Mouse (Mus musculus): ENCODE data around the gene Atrip. TPM values are rescaled to one million over a fixed set of nuclear protein-coding genes. Genes with fewer than 3 reads are reported as not detected.

Gene Atrip
- total RNA-seq, 2 experiments from 2014 or later: 28.0 to 28.3 TPM

DNA sequence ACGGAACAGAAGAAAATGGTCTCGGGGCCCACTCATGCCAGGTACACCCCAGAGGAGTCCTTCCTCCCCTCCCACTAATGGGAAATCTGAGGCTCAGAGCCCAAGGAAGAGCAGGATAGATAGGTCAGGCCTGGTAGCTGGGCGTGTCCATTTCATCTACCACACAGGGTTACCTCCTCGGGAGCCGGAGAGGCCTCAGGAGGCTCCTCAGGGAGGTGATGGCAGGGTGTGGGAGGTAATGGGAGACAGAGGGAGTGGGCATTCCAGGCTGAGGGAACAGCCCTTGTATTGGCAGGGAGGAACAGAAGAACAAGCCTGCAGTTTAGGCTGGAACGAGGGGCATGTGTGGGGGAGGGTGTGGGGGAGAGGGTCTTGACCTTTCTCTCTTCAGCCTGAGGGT lies 22.9 kb upstream of the Atrip start:
- intact Hi-C loops (cut with DNase I): no loop called here
- peak overlapping the region; percentile 75 for H3K4me3 ChIP-seq
- no peak for TF ChIP-seq CTCF (IDR thresholded peaks at IDR 0.05)
- peak overlapping the region; percentile 92 for H3K27ac ChIP-seq
- DNase-seq (ENCODE audit: extremely low spot score in 1 of 2, low spot score in 2 of 2): no peak

DNA sequence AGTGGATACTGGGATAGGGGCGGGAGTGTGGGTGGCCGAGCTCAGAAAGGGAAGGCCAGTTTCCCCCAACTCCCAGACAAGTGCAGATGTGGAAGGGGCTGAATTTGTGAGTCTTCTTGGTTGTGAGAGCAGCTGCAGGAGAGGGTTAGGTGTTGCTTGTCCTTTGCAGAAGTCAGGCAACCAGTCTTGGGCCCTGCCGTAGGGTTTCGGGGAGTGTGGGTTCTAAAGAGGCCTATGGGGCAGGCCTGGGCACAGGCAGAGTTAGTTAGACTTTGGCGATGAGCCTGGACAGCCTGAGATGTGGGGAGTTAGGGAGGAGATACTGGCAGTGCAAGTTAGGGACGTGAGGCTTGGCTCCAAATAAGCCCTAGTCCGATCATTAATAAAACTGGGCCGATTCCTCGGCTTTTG lies 22.3 kb upstream of the Atrip start:
- H3K27ac ChIP-seq: peak overlapping the region; percentile 92
- peak overlapping the region; percentile 75 for H3K4me3 ChIP-seq
- no peak for DNase-seq (ENCODE audit: extremely low spot score in 1 of 2, low spot score in 2 of 2)
- no peak for TF ChIP-seq CTCF (IDR thresholded peaks at IDR 0.05)
- intact Hi-C loops (cut with DNase I): no loop called here

DNA sequence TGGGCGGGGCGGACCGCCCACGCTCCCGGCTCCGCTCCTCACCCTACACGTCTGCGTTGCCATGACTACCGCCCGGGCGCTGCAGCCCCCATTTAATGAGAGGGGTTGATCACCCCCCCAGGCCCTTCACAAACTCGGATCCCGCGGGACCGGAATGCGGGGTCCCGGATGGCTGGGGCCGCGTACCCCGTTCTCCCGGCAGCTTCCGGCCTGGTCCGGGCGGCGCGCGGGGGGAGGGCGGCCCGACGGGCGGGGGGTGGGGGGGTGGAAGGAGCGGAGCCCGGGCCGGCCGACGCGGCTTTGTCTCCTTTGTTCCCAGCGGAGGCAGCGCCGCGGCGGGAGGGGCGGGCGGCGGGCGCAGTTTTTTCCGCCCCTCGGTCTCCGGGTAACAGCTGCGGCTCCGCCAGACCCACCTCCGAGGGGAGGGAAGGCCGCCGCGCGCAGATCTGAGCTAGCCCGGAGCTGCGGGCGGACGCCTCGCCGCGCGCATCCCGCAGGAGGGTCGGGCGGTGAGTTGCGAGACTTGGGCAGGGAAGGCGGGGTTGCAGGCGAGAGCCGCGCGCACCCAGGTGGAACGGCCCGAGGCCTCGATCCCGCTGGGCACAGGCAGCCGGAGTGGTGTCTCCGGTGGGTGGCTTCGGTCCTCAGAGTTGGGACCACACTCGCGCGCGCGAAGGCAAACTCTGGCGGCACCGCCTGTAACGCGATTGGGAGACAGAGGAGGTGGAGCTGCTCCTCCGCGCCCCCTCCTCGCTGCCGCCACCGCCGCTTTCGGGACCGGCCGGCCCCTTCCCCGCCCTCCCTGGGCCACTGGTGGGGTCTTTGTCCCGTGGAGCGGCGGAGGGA lies 21.4 kb upstream of the Atrip start, which contains the start of gene Plxnb1:
Gene Plxnb1, plus strand, starts transcription at position 253 of the 846 bp plus-strand sequence.
- DNase-seq (ENCODE audit: extremely low spot score in 1 of 2, low spot score in 2 of 2): peak; percentile 60 to 75
- no peak for TF ChIP-seq CTCF (IDR thresholded peaks at IDR 0.05)
- intact Hi-C loops (cut with DNase I): no loop called here
- Histone ChIP-seq H3K27ac (peak within 1 kb of the TSS; percentile 92), H3K4me3 (peak within 1 kb of the TSS; percentile 75)

- no peak for TF ChIP-seq CTCF (IDR thresholded peaks at IDR 0.05)
- Histone ChIP-seq H3K4me3 (peak overlapping the region; percentile 75), H3K27ac (peak overlapping the region; percentile 92)
- no peak for DNase-seq (ENCODE audit: extremely low spot score in 1 of 2, low spot score in 2 of 2)
- intact Hi-C loops (cut with DNase I): no loop called here
Measured at GRCm38 (mm10) chr9:109094553-109095136, 20.7 kb upstream of the Atrip start.

GRCm38 (mm10) chr9:109093786-109094552 lies 20.0 kb upstream of the Atrip start:
- no peak overlapping the region for H3K4me3 ChIP-seq
- DNase-seq (ENCODE audit: extremely low spot score in 1 of 2, low spot score in 2 of 2): no peak
- TF ChIP-seq CTCF (IDR thresholded peaks at IDR 0.05): no peak
- intact Hi-C loops (cut with DNase I): no loop called here
- no peak overlapping the region for H3K27ac ChIP-seq

DNA sequence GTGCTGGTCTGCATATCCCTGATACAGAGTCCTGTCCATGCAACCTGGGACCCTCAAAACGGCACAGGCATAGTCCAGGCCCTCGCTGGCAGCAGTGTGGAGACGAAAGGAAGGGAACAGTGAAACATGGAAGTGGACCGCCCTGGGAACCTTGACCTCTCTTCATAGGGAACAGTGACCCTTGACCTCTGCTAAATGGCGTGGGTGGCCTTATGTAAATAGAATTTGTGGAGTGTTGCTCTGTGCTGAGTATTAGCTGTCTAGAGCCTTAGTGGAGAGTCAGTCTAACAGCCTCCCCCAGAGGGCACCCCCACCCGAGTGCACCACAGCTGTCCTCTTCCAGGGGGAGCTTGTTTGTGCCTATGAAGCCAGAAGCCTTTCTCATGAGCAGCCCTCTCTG lies 18.9 kb upstream of the Atrip start:
- no peak overlapping the region for H3K4me3 ChIP-seq
- no peak for DNase-seq (ENCODE audit: extremely low spot score in 1 of 2, low spot score in 2 of 2)
- TF ChIP-seq CTCF (IDR thresholded peaks at IDR 0.05): no peak
- intact Hi-C loops (cut with DNase I): no loop called here
- H3K27ac ChIP-seq: no peak overlapping the region

- no peak for TF ChIP-seq CTCF (IDR thresholded peaks at IDR 0.05)
- DNase-seq (ENCODE audit: extremely low spot score in 1 of 2, low spot score in 2 of 2): no peak
- no peak overlapping the region for H3K4me3 ChIP-seq
- no peak overlapping the region for H3K27ac ChIP-seq
- intact Hi-C loops (cut with DNase I): no loop called here
Measured at GRCm38 (mm10) chr9:109091802-109092201, 17.9 kb upstream of the Atrip start.

- intact Hi-C loops (cut with DNase I): no loop called here
- Histone ChIP-seq H3K4me3 (no peak overlapping the region), H3K27ac (no peak overlapping the region)
- no peak for TF ChIP-seq CTCF (IDR thresholded peaks at IDR 0.05)
- DNase-seq (ENCODE audit: extremely low spot score in 1 of 2, low spot score in 2 of 2): no peak
Measured at GRCm38 (mm10) chr9:109090446-109090845, 16.5 kb upstream of the Atrip start.

- Histone ChIP-seq H3K27ac (peak overlapping the region; percentile 36; the same call in 1 of the 2 replicates), H3K4me3 (no peak overlapping the region)
- TF ChIP-seq CTCF (IDR thresholded peaks at IDR 0.05): peak; percentile 74
- intact Hi-C loops (cut with DNase I): loop anchor here (1.0 to 5.0 kb wide), 3 partner anchors 34 to 744 kb away; partner anchors contain the start of gene Nme6
- DNase-seq (ENCODE audit: extremely low spot score in 1 of 2, low spot score in 2 of 2): no peak
Measured at GRCm38 (mm10) chr9:109087987-109088386, 14.1 kb upstream of the Atrip start.

DNA sequence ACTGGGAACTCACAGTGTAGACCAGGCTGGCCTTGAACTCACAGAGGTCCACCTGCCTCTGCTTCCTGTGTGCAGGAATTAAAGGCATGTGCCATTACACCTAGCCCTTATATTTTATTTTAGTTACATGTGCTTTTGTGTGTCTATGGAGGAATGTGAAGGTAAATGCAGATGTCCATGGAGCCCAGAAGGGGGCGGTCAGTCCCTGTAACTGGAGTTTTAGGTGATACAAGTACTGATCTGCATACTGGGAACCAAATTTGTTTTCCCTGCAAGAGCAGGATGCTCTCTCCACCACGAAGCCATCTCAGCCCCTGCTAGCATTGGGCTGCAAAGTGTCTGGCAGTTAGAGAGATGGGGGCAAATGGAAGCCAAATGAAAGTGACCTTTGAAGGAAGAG lies 11.0 kb upstream of the Atrip start:
- H3K4me3 ChIP-seq: no peak overlapping the region
- TF ChIP-seq CTCF (IDR thresholded peaks at IDR 0.05): peak; percentile 53
- H3K27ac ChIP-seq: no peak overlapping the region
- intact Hi-C loops (cut with DNase I): loop anchor here (5.0 kb wide), 2 partner anchors 522 to 747 kb away; partner anchors contain the start of gene Nme6
- DNase-seq (ENCODE audit: extremely low spot score in 1 of 2, low spot score in 2 of 2): no peak

GRCm38 (mm10) chr9:109082124-109082800 lies 8.3 kb upstream of the Atrip start, which contains the start of the genes Ccdc51 and Tma7:
TSS of gene Ccdc51 (plus strand) at chr9:109082493.
TSS of gene Tma7 (minus strand) at chr9:109082587.
- peak within 1 kb of the TSS; percentile 56 for H3K4me3 ChIP-seq
- intact Hi-C loops (cut with DNase I): no loop called here
- peak; percentile 84 to 86 for DNase-seq (ENCODE audit: extremely low spot score in 1 of 2, low spot score in 2 of 2)
- TF ChIP-seq CTCF (IDR thresholded peaks at IDR 0.05): no peak; the same call in 1 of the 2 replicates
- H3K27ac ChIP-seq: peak within 1 kb of the TSS; percentile 88

Measured in left cerebral cortex, adult 2 months (tissue).